In genomic region chr17:30621450-30621849, GRCm38 (mm10) we compare ENCODE assay signal across 21 mouse cellular contexts. TPM values are rescaled to one million over a fixed set of nuclear protein-coding genes. Genes with fewer than 3 reads are reported as not detected.
DNase-seq lines count a peak whose midpoint lies in the region; ATAC-seq and TF ChIP-seq lines count a peak whose summit lies in the region.
"Had no signal": no experiment of that assay in that cellular context is flagged by ENCODE, and none has a peak within 500 bp of the region (broad histone marks: within the 10 kb centered on the region; RNA-seq: fewer than 3 reads in every experiment).

No protein-coding gene starts in this region.

- 0 out of 2 replicates have a peak, but pooled peaks have one; percentile 10 for TF ChIP-seq CTCF in kidney, adult 2 months (conservative IDR thresholded peaks at IDR 0.05; ENCODE audit: insufficient read depth, insufficient read length, low read depth, low read length)
- peak; percentile 17; the same call in 1 of the 2 replicates for TF ChIP-seq CTCF in testis, adult 2 months (IDR thresholded peaks at IDR 0.05; ENCODE audit: control insufficient read depth, insufficient read depth, insufficient replicate concordance, low read depth, low read length)
- peak; percentile 39 for TF ChIP-seq CTCF in Patski (IDR thresholded peaks at IDR 0.05)

- DNase-seq in kidney, adult 2 months: no peak
- DNase-seq in kidney, adult 11 months: no peak
- no peak for DNase-seq in testis, postnatal 10 days (ENCODE audit: low spot score)
- no peak for DNase-seq in Patski (ENCODE audit: low read depth, low spot score)
- DNase-seq in splenic B cell, adult 2 months (ENCODE audit: low read depth, low spot score): peak; percentile 15
- DNase-seq in right cerebral cortex, adult 18-20 months: no peak
- no peak for DNase-seq in gastrocnemius, postnatal 36 days
- DNase-seq: adrenal gland, postnatal 10 days; cerebellum, postnatal 14 days; embryo, embryonic 11 days; forebrain, postnatal 0 days; heart, postnatal 4 days; kidney, adult 18-20 months; kidney, postnatal 10 days; right cerebral cortex, postnatal 25 days; thymus, postnatal 14 days had no signal

- CTCF ChIA-PET in Patski (lab: Charles Lee): no interaction called here

- no peaks in the 10 kb centered on the region for H3K36me3 ChIP-seq in kidney, adult 2 months (ENCODE audit: control insufficient read depth, insufficient read depth, low read length)
- H3K36me3 ChIP-seq in testis, adult 2 months (ENCODE audit: control insufficient read depth, insufficient read depth, low read length): 0 out of 2 replicates have a peak, but pooled peaks cover 2% of the 10 kb centered on the region
- H3K36me3 ChIP-seq in splenic B cell, adult 2 months (ENCODE audit: control insufficient read depth, insufficient read depth, low read length, poor library complexity, severe bottlenecking): no peaks in the 10 kb centered on the region
- H3K36me3 ChIP-seq: hindbrain, embryonic 15.5 days; limb, embryonic 15.5 days; lung, embryonic 15.5 days; midbrain, embryonic 12.5 days had no signal

- H3K4me1 ChIP-seq in kidney, adult 2 months (ENCODE audit: control insufficient read depth, insufficient read depth, low read length): peaks cover 8% of the 10 kb centered on the region; the same call in 1 of the 2 replicates
- H3K4me1 ChIP-seq in testis, adult 2 months (ENCODE audit: control insufficient read depth, insufficient read depth, low read length): peaks cover 2% of the 10 kb centered on the region
- H3K4me1 ChIP-seq: hindbrain, embryonic 15.5 days; limb, embryonic 15.5 days; lung, embryonic 15.5 days; midbrain, embryonic 12.5 days had no signal

- no peak for TF ChIP-seq POLR2A in kidney, adult 2 months (IDR thresholded peaks at IDR 0.05; ENCODE audit: low read depth, low read length)
- TF ChIP-seq POLR2A in testis, adult 2 months (IDR thresholded peaks at IDR 0.05; ENCODE audit: control insufficient read depth, low read depth, low read length): no peak

- POLR2A ChIA-PET in Patski (lab: Charles Lee): no interaction called here

- H3K27me3 ChIP-seq in kidney, adult 2 months (replicated peaks; ENCODE audit: control insufficient read depth, insufficient read depth, low read length): no peaks in the 10 kb centered on the region
- H3K27me3 ChIP-seq in testis, adult 2 months (ENCODE audit: control insufficient read depth, insufficient read depth, low read length): no peaks in the 10 kb centered on the region
- H3K27me3 ChIP-seq in Patski: peaks cover 7% of the 10 kb centered on the region
- no peaks in the 10 kb centered on the region for H3K27me3 ChIP-seq in splenic B cell, adult 2 months (ENCODE audit: control insufficient read depth, insufficient read depth, low read length, poor library complexity, severe bottlenecking)
- H3K27me3 ChIP-seq: hindbrain, embryonic 15.5 days; limb, embryonic 15.5 days; lung, embryonic 15.5 days; midbrain, embryonic 12.5 days had no signal

- H3K27ac ChIP-seq in kidney, adult 2 months (ENCODE audit: insufficient read depth, low read depth, low read length): no peak overlapping the region
- no peak overlapping the region for H3K27ac ChIP-seq in testis, adult 2 months (ENCODE audit: control insufficient read depth, insufficient read depth, low read depth, low read length)
- H3K27ac ChIP-seq: hindbrain, embryonic 15.5 days; limb, embryonic 15.5 days; lung, embryonic 15.5 days; midbrain, embryonic 12.5 days had no signal

- H3K4me3 ChIP-seq in kidney, adult 2 months (ENCODE audit: insufficient read depth, low read depth, low read length): no peak overlapping the region
- H3K4me3 ChIP-seq in testis, adult 2 months (ENCODE audit: control insufficient read depth, low read depth, low read length): no peak overlapping the region
- H3K4me3 ChIP-seq: hindbrain, embryonic 15.5 days; limb, embryonic 15.5 days; lung, embryonic 15.5 days; midbrain, embryonic 12.5 days had no signal

- in situ Hi-C loops in Patski (cut with MboI; ENCODE audit: low pct_unique_long_range_greater_than_20kb): no loop called here

- intact Hi-C loops in gastrocnemius, postnatal 36 days (cut with DNase I): no loop called here

- 76% methylated on average over 4 of the region's 4 CpGs for WGBS in kidney, adult 2 months

- no peak for ATAC-seq in Patski
- ATAC-seq: forebrain, postnatal 0 days had no signal

RNA-seq across cellular contexts. Expression of gene Dnah8, which starts 2.7 kb away (rescaled TPM):
- 0.30 and 1.2 TPM in 2 replicates for polyA plus RNA-seq in kidney, adult 2 months (2012; rRNA removed)
- polyA plus RNA-seq in testis, adult 2 months (2012; rRNA removed): 295 and 322 TPM in 2 replicates
- not detected for polyA plus RNA-seq in Patski (2021)
- total RNA-seq in gastrocnemius, postnatal 36 days (2021): under 1 TPM; 0.22 to 0.74 TPM

RNA-seq across cellular contexts. Expression of gene Glo1, which starts 5.2 kb away (rescaled TPM):
- polyA plus RNA-seq in kidney, adult 2 months (2012; rRNA removed): 66.6 and 89.0 TPM in 2 replicates
- 23.5 and 25.0 TPM in 2 replicates for polyA plus RNA-seq in testis, adult 2 months (2012; rRNA removed)
- 208 TPM for polyA plus RNA-seq in Patski (2021)
- total RNA-seq in gastrocnemius, postnatal 36 days (2021): 100 to 1,000 TPM; 151 TPM

RNA-seq across cellular contexts. Expression of gene Btbd9, which starts 45.2 kb away (rescaled TPM):
- 21.9 and 25.6 TPM in 2 replicates for polyA plus RNA-seq in kidney, adult 2 months (2012; rRNA removed)
- polyA plus RNA-seq in testis, adult 2 months (2012; rRNA removed): 84.7 and 87.1 TPM in 2 replicates
- polyA plus RNA-seq in Patski (2021): 27.6 TPM
- 10 to 100 TPM; 10.1 to 10.7 TPM for total RNA-seq in gastrocnemius, postnatal 36 days (2021)

Comparison
In these comparisons a context has a peak if more than half of its experiments do, and no peak if none do; other contexts are left out.
1. RNA of gene Dnah8, which starts 2.7 kb away (polyA plus RNA-seq): 295 to 322 TPM in testis, adult 2 months; 0.30 to 1.2 TPM in kidney, adult 2 months and not detected in Patski (single experiment); every median in the first group is over 100 times any median in the second.
2. Peak in every context shown above with its lines, with median percentiles within 50 percentile points of each other: CTCF ChIP-seq.